Mouse (Mus musculus): Measurements from ENCODE around the gene Cactin.

The Cactin gene

GRCm38 (mm10) chr10:81341333-81341949 is 20.5 kb downstream of the Cactin start:
- in situ Hi-C loops (cut with MboI, MseI): no loop called here

- in situ Hi-C loops (cut with MboI, MseI): no loop called here
Observed at GRCm38 (mm10) chr10:81342686-81343505, 22.0 kb downstream of the Cactin start, which contains the start of gene Gipc3. Gene Gipc3 (minus strand): TSS chr10:81343266.

- in situ Hi-C loops (cut with MboI, MseI): no loop called here
Observed at GRCm38 (mm10) chr10:81344421-81345161, 23.7 kb downstream of the Cactin start.

- in situ Hi-C loops (cut with MboI, MseI): no loop called here
Observed at GRCm38 (mm10) chr10:81345162-81345534, 24.2 kb downstream of the Cactin start.

GRCm38 (mm10) chr10:81346453-81347067 is 25.7 kb downstream of the Cactin start:
- in situ Hi-C loops (cut with MboI, MseI): no loop called here

- in situ Hi-C loops (cut with MboI, MseI): no loop called here
Observed at GRCm38 (mm10) chr10:81349146-81349545, 28.2 kb downstream of the Cactin start.

GRCm38 (mm10) chr10:81349961-81350350 is 29.1 kb downstream of the Cactin start:
- in situ Hi-C loops (cut with MboI, MseI): no loop called here

GRCm38 (mm10) chr10:81350351-81351063 is 29.6 kb downstream of the Cactin start, which contains the start of gene Hmg20b:
Gene Hmg20b (minus strand): TSS chr10:81350480.
- in situ Hi-C loops (cut with MboI, MseI): no loop called here

GRCm38 (mm10) chr10:81351678-81352291 is 30.9 kb downstream of the Cactin start:
- in situ Hi-C loops (cut with MboI, MseI): no loop called here

GRCm38 (mm10) chr10:81354738-81355477 is 34.0 kb downstream of the Cactin start:
- in situ Hi-C loops (cut with MboI, MseI): no loop called here

- in situ Hi-C loops (cut with MboI, MseI): no loop called here
Observed at GRCm38 (mm10) chr10:81355533-81355932, 34.6 kb downstream of the Cactin start.

- in situ Hi-C loops (cut with MboI, MseI): no loop called here
Observed at GRCm38 (mm10) chr10:81356352-81356990, 35.6 kb downstream of the Cactin start.

- in situ Hi-C loops (cut with MboI, MseI): no loop called here
Observed at GRCm38 (mm10) chr10:81356991-81357844, 36.3 kb downstream of the Cactin start, which contains the start of gene Mfsd12. Gene Mfsd12 (plus strand): TSS chr10:81357491.

- in situ Hi-C loops (cut with MboI, MseI): no loop called here
Observed at GRCm38 (mm10) chr10:81358209-81358608, 37.3 kb downstream of the Cactin start.

- in situ Hi-C loops (cut with MboI, MseI): no loop called here
Observed at GRCm38 (mm10) chr10:81358841-81359240, 37.9 kb downstream of the Cactin start.

GRCm38 (mm10) chr10:81360721-81361120 is 39.8 kb downstream of the Cactin start:
- in situ Hi-C loops (cut with MboI, MseI): no loop called here

- in situ Hi-C loops (cut with MboI, MseI): no loop called here
Observed at GRCm38 (mm10) chr10:81362336-81362949, 41.5 kb downstream of the Cactin start.

Measured in T-helper 1 cell (primary cell).